Mouse (Mus musculus) CD8-positive naive resting alpha-beta T cell, adult 57 days (primary cell): ENCODE data around the gene Dydc1. TPM values are rescaled to one million over a fixed set of nuclear protein-coding genes. Genes with fewer than 3 reads are reported as not detected.

Source experiments
- total RNA-seq: library from RNA; stranded (reverse); gene quantifications from one replicate; pipeline ENCODE4 v1.2.4, GENCODE M21; 2023

The Dydc1 gene
- not detected for total RNA-seq

GRCm38 (mm10) chr14:41072229-41072943 lies at the start of gene Dydc1:
Gene Dydc1 (plus strand): TSS chr14:41072911.

GRCm38 (mm10) chr14:41069108-41069507 lies 3.6 kb upstream of the Dydc1 start, which contains the start of gene Dydc2:
Gene Dydc2 (minus strand): TSS chr14:41069208.

GRCm38 (mm10) chr14:41104853-41105444 lies 32.2 kb downstream of the Dydc1 start, which contains the start of gene Mat1a:
Gene Mat1a (plus strand): TSS chr14:41105035.

GRCm38 (mm10) chr14:41131540-41131939 lies 58.8 kb downstream of the Dydc1 start, which contains the start of gene Sftpa1:
Gene Sftpa1 (plus strand): TSS chr14:41131782.

Other genes with a start within 250 kb of the Dydc1 start
- 10.3 TPM for gene Sh2d4b, start 179.6 kb upstream of the Dydc1 start, total RNA-seq
- gene Tspan14, start 106.1 kb upstream of the Dydc1 start, total RNA-seq, result 112 TPM
- 10.7 TPM for gene Fam213a, start 59.1 kb upstream of the Dydc1 start, total RNA-seq
- not detected for gene Dydc2, start 3.7 kb upstream of the Dydc1 start, total RNA-seq
- not detected for gene Mat1a, start 32.1 kb downstream of the Dydc1 start, total RNA-seq
- gene Sftpa1, start 58.9 kb downstream of the Dydc1 start, total RNA-seq, result not detected
- not detected for gene Mbl1, start 78.5 kb downstream of the Dydc1 start, total RNA-seq
- not detected for gene Sftpd, start 112.2 kb downstream of the Dydc1 start, total RNA-seq
- gene Gm2832, start 205.9 kb downstream of the Dydc1 start, total RNA-seq, result not detected